Comparison of ENCODE assay signal across 7 mouse cellular contexts in genomic region chr11:120046553-120047191, GRCm38 (mm10). TPM values are rescaled to one million over a fixed set of nuclear protein-coding genes. Genes with fewer than 3 reads are reported as not detected.
A peak's percentile ranks its signal among the peaks of the same experiment; 100 is the strongest.
DNase-seq lines count a peak whose midpoint lies in the region; ATAC-seq and TF ChIP-seq lines count a peak whose summit lies in the region.

Aatk (minus strand) TSS chr11:120047167.

- ATAC-seq in forebrain, embryonic 14.5 days = peak; percentile 55
- no peak for ATAC-seq in neural tube, embryonic 12.5 days (ENCODE audit: low FRiP score, low read depth)

- peak in 1 of 2 experiments; percentile 50 for DNase-seq in left cerebral cortex, adult 2 months (ENCODE audit: extremely low spot score in 1 of 2, low spot score in 2 of 2)
- DNase-seq in left cerebral cortex, adult 11 months (ENCODE audit: low spot score) = no peak
- DNase-seq in brain, adult 2 months (ENCODE audit: low read depth, low spot score) = peak; percentile 70
- DNase-seq in forebrain, embryonic 14.5 days (ENCODE audit: low spot score) = peak; percentile 49
- no peak for DNase-seq in left cerebral cortex, postnatal 14 days (ENCODE audit: low spot score in 2 of 2)
- no peak for DNase-seq in natural killer cell, adult 2 months (ENCODE audit: low spot score in 2 of 2)

- H3K27ac ChIP-seq in left cerebral cortex, adult 2 months = peak within 1 kb of the TSS; percentile 96
- H3K27ac ChIP-seq in forebrain, embryonic 14.5 days (ENCODE audit: low read depth, low read length) = peak within 1 kb of the TSS; percentile 81
- H3K27ac ChIP-seq in neural tube, embryonic 12.5 days = 0 out of 2 replicates have a peak within 1 kb of the TSS, but pooled peaks have one; percentile 11

- H3K36me3 ChIP-seq in forebrain, embryonic 14.5 days (ENCODE audit: control insufficient read depth, insufficient read depth, low read length) = no peaks in the 10 kb centered on the region
- H3K36me3 ChIP-seq in neural tube, embryonic 12.5 days = no peaks in the 10 kb centered on the region

- intact Hi-C loops in left cerebral cortex, adult 2 months (cut with DNase I) = loop anchor here (2.0 kb wide), 1 partner anchor 34 kb away; no protein-coding TSS in a partner anchor
- intact Hi-C loops in left cerebral cortex, postnatal 14 days (cut with DNase I) = no loop called here

- H3K9ac ChIP-seq in forebrain, embryonic 14.5 days (ENCODE audit: low read length) = peak within 1 kb of the TSS; percentile 87
- peak within 1 kb of the TSS; percentile 83 for H3K9ac ChIP-seq in neural tube, embryonic 12.5 days

- TF ChIP-seq CTCF in left cerebral cortex, adult 2 months (IDR thresholded peaks at IDR 0.05) = no peak

- H3K4me2 ChIP-seq in forebrain, embryonic 14.5 days (ENCODE audit: low read length) = peak within 1 kb of the TSS; percentile 80
- H3K4me2 ChIP-seq in neural tube, embryonic 12.5 days (replicated peaks) = peak within 1 kb of the TSS; percentile 98

- under 1% methylated on average over 34 of the region's 63 CpGs for WGBS in forebrain, embryonic 14.5 days
- under 1% methylated on average over 62 of the region's 63 CpGs for WGBS in neural tube, embryonic 12.5 days

- H3K4me3 ChIP-seq in left cerebral cortex, adult 2 months = peak within 1 kb of the TSS; percentile 92
- H3K4me3 ChIP-seq in forebrain, embryonic 14.5 days (ENCODE audit: low read depth, low read length) = peak within 1 kb of the TSS; percentile 66
- H3K4me3 ChIP-seq in neural tube, embryonic 12.5 days = peak within 1 kb of the TSS; percentile 64

- no peaks in the 10 kb centered on the region for H3K27me3 ChIP-seq in forebrain, embryonic 14.5 days (replicated peaks; ENCODE audit: control insufficient read depth, insufficient read depth, low read length)
- peaks cover 36% of the 10 kb centered on the region for H3K27me3 ChIP-seq in neural tube, embryonic 12.5 days (replicated peaks)

- peaks cover 17% of the 10 kb centered on the region for H3K4me1 ChIP-seq in forebrain, embryonic 14.5 days (ENCODE audit: control insufficient read depth, insufficient read depth, low read length)
- H3K4me1 ChIP-seq in neural tube, embryonic 12.5 days = peaks cover 40% of the 10 kb centered on the region

- no peaks in the 10 kb centered on the region for H3K9me3 ChIP-seq in forebrain, embryonic 14.5 days (replicated peaks; ENCODE audit: control insufficient read depth, low read length)
- H3K9me3 ChIP-seq in neural tube, embryonic 12.5 days = no peaks in the 10 kb centered on the region

RNA-seq across cellular contexts. Expression of gene Aatk, which starts in this region (rescaled TPM):
- 100 to 1,000 TPM; 193 to 203 TPM for total RNA-seq in left cerebral cortex, adult 2 months (2021)
- polyA plus RNA-seq in forebrain, embryonic 14.5 days (2014; fragmentation: Nextera tagmentation; extraction: Ambion mirVana) = 10.9 and 18.3 TPM in 2 replicates
- 100 to 1,000 TPM; 171 to 185 TPM for total RNA-seq in left cerebral cortex, postnatal 14 days (2021)
- polyA plus RNA-seq in neural tube, embryonic 12.5 days (2016; fragmentation: Nextera tagmentation; extraction: Ambion mirVana) = 14.6 and 17.6 TPM in 2 replicates

Comparison
In these comparisons a context has a peak if more than half of its experiments do, and no peak if none do; other contexts are left out.
1. DNase-seq: peak in brain, adult 2 months (single experiment) and forebrain, embryonic 14.5 days (single experiment); none in left cerebral cortex, adult 11 months (single experiment), left cerebral cortex, postnatal 14 days (0 of 2) and natural killer cell, adult 2 months (0 of 2).
2. H3K27ac ChIP-seq: peak in every context shown above with its lines; median percentile 96 in left cerebral cortex, adult 2 months; 81 in forebrain, embryonic 14.5 days; 11 in neural tube, embryonic 12.5 days.
3. Peak in every context shown above with its lines, with median percentiles within 50 percentile points of each other: H3K4me3 ChIP-seq.